Mouse (Mus musculus) forebrain, postnatal 0 days (tissue): ENCODE measurements at regions not wholly inside any gene's neighbourhood (a gene's known extent, or its start where the extent isn't known, plus 50 kb on each side); places are given as distances from the start of the nearest gene placed in this dataset.

Experiments
- ATAC-seq: fragments of 200-750 bp; cut with Nextera tagmentation; 2 replicates; pipeline ENCODE4 v1.8.0; 2017; ENCODE audit warnings: mild to moderate bottlenecking, moderate library complexity
- DNase-seq: peaks from one replicate; pipeline ENCODE4 v3.0.0-alpha.2; 2015
- H3K27ac ChIP-seq: fragments of 300-500 bp; sonication (generic); 2 replicates; pipeline ENCODE4 v1.5.1; 2014; ENCODE audit warnings: low read depth, mild to moderate bottlenecking, antibody characterized with exemption, low read length, moderate library complexity, mixed read lengths
- H3K27me3 ChIP-seq: fragments of 300-500 bp; sonication (generic); 2 replicates; pipeline ENCODE4 v1.6.1; 2014; ENCODE audit warnings: mild to moderate bottlenecking, low read length, mixed read lengths; ENCODE audit not compliant: insufficient read depth
- H3K36me3 ChIP-seq: fragments of 300-500 bp; sonication (generic); 2 replicates; pipeline ENCODE4 v1.6.1; 2014; ENCODE audit warnings: mild to moderate bottlenecking, moderate library complexity; ENCODE audit not compliant: insufficient read depth
- H3K4me1 ChIP-seq: fragments of 300-500 bp; sonication (generic); 2 replicates; pipeline ENCODE4 v1.6.1; 2014; ENCODE audit warnings: antibody characterized with exemption; ENCODE audit not compliant: insufficient read depth
- H3K4me2 ChIP-seq: fragments of 300-500 bp; sonication (generic); 2 replicates; pipeline ENCODE4 v1.6.1; 2014; ENCODE audit warnings: low read depth, mild to moderate bottlenecking, moderate library complexity
- H3K4me3 ChIP-seq: fragments of 300-500 bp; sonication (generic); 2 replicates; pipeline ENCODE4 v1.5.1; 2014; ENCODE audit warnings: low read depth, low read length, mixed read lengths
- H3K9ac ChIP-seq: fragments of 300-500 bp; sonication (generic); 2 replicates; pipeline ENCODE4 v1.6.1; 2014; ENCODE audit warnings: mild to moderate bottlenecking
- H3K9me3 ChIP-seq: fragments of 300-500 bp; sonication (generic); 2 replicates; pipeline ENCODE4 v1.6.1; 2016; ENCODE audit warnings: low read length
- CTCF ChIP-seq: sonication (generic); IDR thresholded peaks from 2 replicates; pipeline ENCODE4 v1.5.1; 2016; ENCODE audit warnings: antibody characterized with exemption, control low read depth, low read depth
- WGBS: fragments of 180-500 bp; shearing (Covaris S2); extraction: QIAGEN DNeasy Blood & Tissue Kit; methylation state at CpG from one replicate; pipeline ENCODE4 v1.1.7; 2014; 5-methylcytosine and 5-hydroxymethylcytosine counted together

DNA sequence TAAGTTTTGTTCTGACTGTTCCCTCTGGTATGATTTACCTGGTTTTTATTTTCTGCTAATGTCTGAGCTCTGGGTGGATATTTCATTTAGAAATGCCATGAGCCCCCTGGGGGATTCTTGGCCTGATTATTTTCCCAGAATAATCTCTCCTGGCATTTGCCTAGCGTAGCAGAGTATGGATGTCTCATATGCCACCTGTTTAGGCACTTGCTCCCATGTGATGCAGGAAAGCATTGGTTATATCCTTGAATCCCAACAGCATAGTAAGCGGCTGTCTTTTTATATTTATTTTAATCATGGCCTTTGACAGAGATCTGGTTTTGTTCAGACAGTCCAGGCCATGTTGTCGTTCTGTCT, 486.0 kb downstream of the D3Ertd751e start:
- DNase-seq (no peak), ATAC-seq (peak; percentile 53; the same call in 1 of the 2 replicates)
- Histone ChIP-seq H3K4me1 (no peaks in the 10 kb centered on the region), H3K4me3 (no peak overlapping the region), H3K27ac (no peak overlapping the region), H3K9me3 (no peaks in the 10 kb centered on the region), H3K36me3 (no peaks in the 10 kb centered on the region), H3K9ac (no peak overlapping the region), H3K27me3 (no peaks in the 10 kb centered on the region), H3K4me2 (no peak overlapping the region)
- WGBS, result 63% methylated on average over 3 of the region's 3 CpGs
- TF ChIP-seq CTCF, result no peak

DNA sequence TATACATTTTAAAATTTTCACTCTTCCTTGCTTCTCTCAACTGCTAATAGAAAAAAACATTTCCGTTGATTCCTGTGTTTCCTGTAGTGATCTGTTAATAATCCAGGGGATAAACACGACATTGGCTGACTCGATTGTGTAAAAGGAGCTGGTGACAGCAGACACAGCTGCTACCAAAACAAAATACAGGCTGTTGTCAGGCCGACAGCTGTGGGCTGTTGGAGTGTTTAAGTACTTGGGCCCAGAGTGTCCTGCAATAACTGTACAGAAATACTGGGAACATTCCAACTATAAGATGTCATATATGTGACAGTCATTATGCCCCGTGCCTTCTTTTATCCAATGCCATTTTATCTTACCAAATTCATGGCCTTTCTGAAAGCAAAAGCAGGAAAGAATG, 489.9 kb downstream of the D3Ertd751e start:
- Histone ChIP-seq H3K27ac (no peak overlapping the region), H3K4me1 (no peaks in the 10 kb centered on the region), H3K4me3 (no peak overlapping the region), H3K4me2 (no peak overlapping the region), H3K27me3 (no peaks in the 10 kb centered on the region), H3K9me3 (no peaks in the 10 kb centered on the region), H3K9ac (no peak overlapping the region), H3K36me3 (no peaks in the 10 kb centered on the region)
- WGBS, result 80% methylated on average over 5 of the region's 5 CpGs
- DNase-seq (no peak), ATAC-seq (no peak)
- no peak for TF ChIP-seq CTCF

DNA sequence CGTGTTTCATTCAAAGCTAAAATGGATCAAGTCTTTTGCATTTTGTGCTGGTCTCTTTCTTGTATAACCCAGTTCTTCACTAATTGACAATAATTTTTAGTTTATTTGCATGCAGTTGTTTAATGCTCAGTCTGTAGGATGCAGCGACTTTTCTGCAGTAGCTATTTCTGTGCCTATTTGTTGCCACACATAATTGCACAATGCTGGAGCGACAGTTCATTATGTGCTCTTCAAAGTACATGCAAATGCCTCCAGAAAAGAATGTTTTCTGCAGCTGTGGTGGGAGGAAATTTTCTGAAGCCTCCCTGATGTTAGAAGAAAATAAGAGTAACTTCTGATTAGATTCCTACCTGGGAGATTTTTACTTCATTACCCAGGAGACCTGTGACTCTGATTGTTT, 491.3 kb downstream of the D3Ertd751e start:
- Histone ChIP-seq H3K27me3 (no peaks in the 10 kb centered on the region), H3K27ac (no peak overlapping the region), H3K4me2 (no peak overlapping the region), H3K9me3 (no peaks in the 10 kb centered on the region), H3K36me3 (no peaks in the 10 kb centered on the region), H3K4me3 (no peak overlapping the region), H3K9ac (no peak overlapping the region), H3K4me1 (no peaks in the 10 kb centered on the region)
- DNase-seq (no peak), ATAC-seq (no peak)
- 50% methylated on average over 3 of the region's 3 CpGs for WGBS
- TF ChIP-seq CTCF, result no peak

DNA sequence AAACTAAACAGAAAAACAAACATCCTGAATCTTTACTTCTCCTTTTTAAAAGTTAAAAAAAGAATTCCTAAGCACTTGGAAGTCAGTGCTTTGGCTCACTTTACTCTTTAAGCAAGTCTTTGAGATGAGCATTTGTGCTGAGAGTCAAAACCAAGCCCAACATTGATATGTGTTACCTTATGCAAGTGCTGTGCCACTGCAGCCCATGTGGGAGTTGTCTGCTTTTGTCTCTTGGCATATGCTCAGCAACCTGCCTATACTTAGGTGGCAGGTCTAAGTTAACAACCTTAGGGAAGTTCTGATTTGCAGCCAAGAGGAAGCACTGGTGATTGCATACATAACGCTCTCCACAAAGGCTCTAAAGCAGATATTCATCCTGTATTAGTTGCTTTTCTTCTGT, 493.1 kb downstream of the D3Ertd751e start:
- Histone ChIP-seq H3K9ac (no peak overlapping the region), H3K4me2 (no peak overlapping the region), H3K9me3 (no peaks in the 10 kb centered on the region), H3K36me3 (no peaks in the 10 kb centered on the region), H3K27me3 (no peaks in the 10 kb centered on the region), H3K4me3 (no peak overlapping the region), H3K27ac (no peak overlapping the region), H3K4me1 (no peaks in the 10 kb centered on the region)
- WGBS, result 37% methylated on average over 1 of the region's 1 CpGs
- no peak for TF ChIP-seq CTCF
- DNase-seq, result no peak
- ATAC-seq, result no peak
